Mouse (Mus musculus): Measurements from ENCODE around the gene Ablim2. TPM values are rescaled to one million over a fixed set of nuclear protein-coding genes. Genes with fewer than 3 reads are reported as not detected.

Ablim2 gene
- total RNA-seq, 2 experiments from 2014 or later = 40.7 to 42.5 TPM

GRCm38 (mm10) chr5:35920076-35920475, 162.4 kb downstream of the Ablim2 start:
- no peak for DNase-seq
- Histone ChIP-seq H3K27ac (peak overlapping the region; percentile 68), H3K4me3 (no peak overlapping the region)
- no peak for TF ChIP-seq CTCF (IDR thresholded peaks at IDR 0.05)
- intact Hi-C loops (cut with DNase I) = no loop called here

DNA sequence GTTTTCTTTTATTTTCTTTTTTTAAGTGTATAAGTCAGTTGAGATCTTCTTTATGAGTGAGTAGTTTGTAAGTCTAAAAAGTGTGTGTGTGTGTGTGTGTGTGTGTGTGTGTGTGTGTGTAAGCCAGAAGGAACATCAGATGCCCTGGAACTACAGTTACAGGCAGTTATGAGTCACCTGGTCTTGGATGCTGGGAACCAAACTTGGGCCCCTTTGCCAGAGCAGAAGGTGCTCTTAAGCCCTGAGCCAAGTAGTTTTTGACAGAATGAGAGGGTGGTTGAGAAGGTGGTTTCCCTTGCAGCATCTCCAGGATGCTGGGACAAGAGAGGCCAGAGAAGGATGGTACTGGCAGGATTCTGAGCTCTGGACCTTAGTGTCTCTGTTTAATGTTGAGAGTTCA, 162.9 kb downstream of the Ablim2 start:
- no peak for TF ChIP-seq CTCF (IDR thresholded peaks at IDR 0.05)
- intact Hi-C loops (cut with DNase I) = no loop called here
- peak overlapping the region; percentile 83 for H3K27ac ChIP-seq
- DNase-seq = no peak
- no peak overlapping the region for H3K4me3 ChIP-seq

- intact Hi-C loops (cut with DNase I) = no loop called here
Observed at GRCm38 (mm10) chr5:35921141-35921540, 163.5 kb downstream of the Ablim2 start.

DNA sequence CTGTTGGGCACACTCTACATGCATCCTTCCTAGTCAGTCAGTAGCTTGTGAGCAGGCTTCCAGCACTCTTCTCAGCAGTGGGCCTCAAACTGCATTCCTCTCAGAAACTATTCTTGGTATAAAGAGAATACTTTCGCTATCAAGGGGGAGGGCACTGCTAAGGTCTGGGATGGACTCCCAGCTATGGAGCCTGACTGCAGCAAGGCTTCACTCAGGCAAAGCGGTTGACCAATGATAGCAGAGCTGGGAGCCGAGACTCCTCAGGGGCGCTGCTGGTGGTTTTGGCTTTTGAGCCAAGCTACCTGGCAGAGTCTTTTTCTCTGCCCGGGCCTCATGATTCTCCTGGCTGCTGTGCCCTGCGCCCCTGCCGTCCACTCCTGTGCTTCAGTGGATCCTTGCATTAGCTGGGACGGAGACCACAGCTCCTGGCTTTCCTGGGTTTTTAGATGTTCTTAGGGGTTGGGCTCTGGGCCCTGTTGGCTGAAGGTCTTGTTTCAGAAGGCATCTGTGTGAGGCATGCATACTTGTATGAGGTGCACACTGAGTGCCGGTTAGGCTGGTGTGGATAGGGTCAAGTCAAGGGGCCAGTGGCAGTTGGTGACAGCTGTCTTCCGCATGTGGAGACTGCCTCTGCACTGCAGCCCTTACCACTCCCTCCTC, 164.0 kb downstream of the Ablim2 start:
- DNase-seq = peak; percentile 55
- no peak for TF ChIP-seq CTCF (IDR thresholded peaks at IDR 0.05)
- intact Hi-C loops (cut with DNase I) = no loop called here
- Histone ChIP-seq H3K27ac (peak overlapping the region; percentile 83), H3K4me3 (peak overlapping the region; percentile 50)

More at GRCm38 (mm10) chr5:35921141-35921540, 163.5 kb downstream of the Ablim2 start:
- TF ChIP-seq CTCF (IDR thresholded peaks at IDR 0.05) = no peak
- no peak for DNase-seq
- Histone ChIP-seq H3K4me3 (peak overlapping the region; percentile 50), H3K27ac (peak overlapping the region; percentile 83)

GRCm38 (mm10) chr5:35923448-35923847, 165.8 kb downstream of the Ablim2 start:
- H3K27ac ChIP-seq = peak overlapping the region; percentile 83; the same call in 1 of the 2 replicates
- intact Hi-C loops (cut with DNase I) = no loop called here
- no peak overlapping the region for H3K4me3 ChIP-seq
- no peak for DNase-seq
- no peak for TF ChIP-seq CTCF (IDR thresholded peaks at IDR 0.05)

GRCm38 (mm10) chr5:35925171-35925634, 167.5 kb downstream of the Ablim2 start:
- TF ChIP-seq CTCF (IDR thresholded peaks at IDR 0.05) = no peak
- DNase-seq = peak; percentile 56
- Histone ChIP-seq H3K27ac (peak overlapping the region; percentile 57), H3K4me3 (peak overlapping the region; percentile 27)
- intact Hi-C loops (cut with DNase I) = no loop called here

GRCm38 (mm10) chr5:35926511-35926910, 168.8 kb downstream of the Ablim2 start:
- no peak for TF ChIP-seq CTCF (IDR thresholded peaks at IDR 0.05)
- intact Hi-C loops (cut with DNase I) = no loop called here
- DNase-seq = no peak
- no peak overlapping the region for H3K4me3 ChIP-seq
- H3K27ac ChIP-seq = peak overlapping the region; percentile 28; the same call in 1 of the 2 replicates

GRCm38 (mm10) chr5:35931296-35931695, 173.6 kb downstream of the Ablim2 start:
- no peak for TF ChIP-seq CTCF (IDR thresholded peaks at IDR 0.05)
- Histone ChIP-seq H3K4me3 (no peak overlapping the region), H3K27ac (peak overlapping the region; percentile 36)
- intact Hi-C loops (cut with DNase I) = no loop called here
- DNase-seq = no peak

- intact Hi-C loops (cut with DNase I) = no loop called here
- TF ChIP-seq CTCF (IDR thresholded peaks at IDR 0.05) = no peak
- no peak overlapping the region for H3K27ac ChIP-seq
- no peak overlapping the region for H3K4me3 ChIP-seq
- DNase-seq = no peak
Observed at GRCm38 (mm10) chr5:35933059-35933458, 175.4 kb downstream of the Ablim2 start.

Other genes with a start within 250 kb of the Ablim2 start
- under 1 TPM; 0.13 to 0.89 TPM for gene Cpz, start 232.2 kb upstream of the Ablim2 start, total RNA-seq (2021)
- 1 to 10 TPM; 1.5 to 1.6 TPM for gene Trmt44, start 182.8 kb upstream of the Ablim2 start, total RNA-seq (2021)
- gene Acox3, start 174.8 kb upstream of the Ablim2 start, total RNA-seq (2021) = 10 to 100 TPM; 15.4 to 18.0 TPM
- 10 to 100 TPM; 40.1 to 52.2 TPM for gene Htra3, start 78.1 kb upstream of the Ablim2 start, total RNA-seq (2021)
- 1 to 10 TPM; 2.2 to 2.4 TPM for gene Sh3tc1, start 17.9 kb upstream of the Ablim2 start, total RNA-seq (2021)
- 1 to 10 TPM; 7.4 to 8.3 TPM for gene Afap1, start 135.4 kb downstream of the Ablim2 start, total RNA-seq (2021)